7 mouse cellular contexts compared by ENCODE assay signal in genomic region chr17:6433691-6434090, GRCm38 (mm10). TPM values are rescaled to one million over a fixed set of nuclear protein-coding genes. Genes with fewer than 3 reads are reported as not detected.
DNase-seq lines count a peak whose midpoint lies in the region; ATAC-seq and TF ChIP-seq lines count a peak whose summit lies in the region.
"Not testable (repeated sequence)": the region's sequence is repeated elsewhere in the genome, so short reads cannot be mapped to it uniquely, and the experiment has no call there.

No protein-coding gene starts in this region.

- H3K27ac ChIP-seq in forebrain, embryonic 11.5 days (ENCODE audit: low read depth, low read length); hindbrain, embryonic 14.5 days; layer of hippocampus, adult 2 months; midbrain, embryonic 11.5 days (ENCODE audit: low read depth, low read length): not testable (repeated sequence)

- peak; percentile 93 for DNase-seq in ZHBTc4 (ENCODE audit: low read depth, low spot score)
- peak; percentile 46 for DNase-seq in forebrain, embryonic 11.5 days (ENCODE audit: low spot score)
- peak; percentile 27 for DNase-seq in hindbrain, embryonic 14.5 days (ENCODE audit: low spot score)
- peak; percentile 22 to 27 for DNase-seq in layer of hippocampus, adult 2 months (ENCODE audit: low spot score in 2 of 2)
- peak; percentile 80 for DNase-seq in midbrain, embryonic 11.5 days (ENCODE audit: low spot score, missing footprints)
- DNase-seq in right cerebral cortex, postnatal 10 days (ENCODE audit: low spot score in 2 of 2), result peak; percentile 49 to 56

- H3K9ac ChIP-seq in forebrain, embryonic 11.5 days (ENCODE audit: low read length); hindbrain, embryonic 14.5 days; midbrain, embryonic 11.5 days (ENCODE audit: low read length): not testable (repeated sequence)

- not testable (repeated sequence) for H3K4me2 ChIP-seq in forebrain, embryonic 11.5 days (ENCODE audit: low read depth, low read length, severe bottlenecking); hindbrain, embryonic 14.5 days (replicated peaks); midbrain, embryonic 11.5 days

- H3K4me1 ChIP-seq in E14TG2a.4 (replicated peaks; ENCODE audit: low read depth, low read length), result peaks cover 35% of the 10 kb centered on the region
- not testable (repeated sequence) for H3K4me1 ChIP-seq in forebrain, embryonic 11.5 days (replicated peaks; ENCODE audit: control insufficient read depth, insufficient read depth, low read length); hindbrain, embryonic 14.5 days (replicated peaks; ENCODE audit: control insufficient read depth, insufficient read depth, low read length); midbrain, embryonic 11.5 days (ENCODE audit: control insufficient read depth, insufficient read depth, low read length)

- 0 out of 2 replicates have a peak, but pooled peaks have one; percentile 3 for TF ChIP-seq CTCF in E14TG2a.4 (conservative IDR thresholded peaks at IDR 0.05; ENCODE audit: low read length)
- TF ChIP-seq CTCF in layer of hippocampus, adult 2 months (conservative IDR thresholded peaks at IDR 0.05), result not testable (repeated sequence)

- 83% methylated on average over 3 of the region's 3 CpGs for WGBS in forebrain, embryonic 11.5 days
- WGBS in hindbrain, embryonic 14.5 days, result 71% methylated on average over 3 of the region's 3 CpGs
- 87% methylated on average over 3 of the region's 3 CpGs for WGBS in midbrain, embryonic 11.5 days

- ATAC-seq in forebrain, embryonic 11.5 days (replicated peaks; ENCODE audit: low FRiP score); hindbrain, embryonic 14.5 days (ENCODE audit: low FRiP score); midbrain, embryonic 11.5 days (ENCODE audit: low FRiP score): not testable (repeated sequence)

- H3K27me3 ChIP-seq in E14TG2a.4 (ENCODE audit: insufficient read depth, low read length); forebrain, embryonic 11.5 days (ENCODE audit: control insufficient read depth, insufficient read depth, low read length); hindbrain, embryonic 14.5 days (ENCODE audit: control insufficient read depth, insufficient read depth, low read length); midbrain, embryonic 11.5 days (ENCODE audit: control insufficient read depth, insufficient read depth, low read length): not testable (repeated sequence)

- H3K9me3 ChIP-seq in E14TG2a.4 (ENCODE audit: low read length); forebrain, embryonic 11.5 days (ENCODE audit: control insufficient read depth, low read length); hindbrain, embryonic 14.5 days (ENCODE audit: control insufficient read depth, low read length); midbrain, embryonic 11.5 days (ENCODE audit: control insufficient read depth, low read length): not testable (repeated sequence)

- H3K4me3 ChIP-seq in E14TG2a.4 (replicated peaks; ENCODE audit: low read length), result peak overlapping the region; percentile 24; the same call in 1 of the 2 replicates
- H3K4me3 ChIP-seq in forebrain, embryonic 11.5 days (ENCODE audit: low read depth, low read length); hindbrain, embryonic 14.5 days (replicated peaks; ENCODE audit: low read length); layer of hippocampus, adult 2 months; midbrain, embryonic 11.5 days (ENCODE audit: low read depth, low read length): not testable (repeated sequence)

- peaks cover 38% of the 10 kb centered on the region for H3K36me3 ChIP-seq in E14TG2a.4 (ENCODE audit: insufficient read depth, low read length)
- H3K36me3 ChIP-seq in forebrain, embryonic 11.5 days (ENCODE audit: control insufficient read depth, insufficient read depth, low read length); midbrain, embryonic 11.5 days (ENCODE audit: control insufficient read depth, insufficient read depth, low read length): not testable (repeated sequence)
- H3K36me3 ChIP-seq in hindbrain, embryonic 14.5 days (replicated peaks; ENCODE audit: control insufficient read depth, insufficient read depth), result peaks cover 11% of the 10 kb centered on the region

RNA-seq across cellular contexts. Expression of gene Dynlt1b, which starts 3.8 kb away (rescaled TPM):
- polyA plus RNA-seq in forebrain, embryonic 11.5 days (2014; fragmentation: Nextera tagmentation; extraction: Ambion mirVana), result 530 and 544 TPM in 2 replicates
- 1,240 and 1,455 TPM in 2 replicates for polyA plus RNA-seq in hindbrain, embryonic 14.5 days (2014; fragmentation: Nextera tagmentation; extraction: Ambion mirVana)
- 10 to 100 TPM; 44.1 to 45.3 TPM for total RNA-seq in layer of hippocampus, adult 2 months (2021)
- 673 and 680 TPM in 2 replicates for polyA plus RNA-seq in midbrain, embryonic 11.5 days (2014; fragmentation: Nextera tagmentation; extraction: Ambion mirVana)

Comparison
In these comparisons a context has a peak if more than half of its experiments do, and no peak if none do; other contexts are left out.
1. DNase-seq: peak in every context shown above with its lines; median percentile 93 in ZHBTc4; 80 in midbrain, embryonic 11.5 days; 52 in right cerebral cortex, postnatal 10 days; 46 in forebrain, embryonic 11.5 days; 27 in hindbrain, embryonic 14.5 days; 24 in layer of hippocampus, adult 2 months.